Mouse (Mus musculus) urinary bladder, postnatal 14 days (tissue): ENCODE results near the gene Fam19a4.

Experiments used
- DNase-seq: peaks from one replicate; pipeline ENCODE4 v3.0.0; 2021; ENCODE audit warnings: low spot score

The Fam19a4 gene

DNA sequence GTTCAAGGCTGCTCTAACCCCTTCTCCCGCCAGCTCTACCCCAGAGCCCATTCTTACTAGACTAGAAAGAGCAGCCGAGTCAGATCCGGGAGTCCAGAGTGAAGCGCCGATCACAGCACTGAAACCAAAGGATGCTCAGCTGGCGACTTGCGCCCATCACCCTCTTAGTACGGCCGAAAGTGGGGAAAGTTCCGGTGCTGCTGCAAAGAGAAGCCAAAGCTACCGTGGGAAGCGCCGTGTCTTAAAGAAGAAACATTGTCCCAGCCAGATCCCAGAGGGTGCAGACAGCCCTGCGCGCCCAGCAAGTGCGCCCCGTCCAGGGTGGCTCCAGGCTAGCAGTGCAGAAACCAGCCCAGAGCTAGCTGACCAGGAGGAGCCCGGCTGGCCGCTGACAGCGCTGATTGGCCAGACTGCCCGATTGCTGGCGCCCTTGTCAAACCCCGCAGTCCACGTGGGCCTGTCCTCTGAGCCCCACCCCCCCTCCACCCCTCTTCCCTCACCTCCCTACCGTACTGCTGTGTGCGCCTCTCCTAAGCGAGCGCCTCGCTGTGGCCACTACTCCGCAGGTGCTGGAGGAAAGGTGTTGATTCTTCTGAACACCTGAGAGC lies at the start of gene Fam19a4:
Gene Fam19a4 (minus strand): TSS at position 340 of the 608 bp plus-strand sequence.
- no peak for DNase-seq

DNA sequence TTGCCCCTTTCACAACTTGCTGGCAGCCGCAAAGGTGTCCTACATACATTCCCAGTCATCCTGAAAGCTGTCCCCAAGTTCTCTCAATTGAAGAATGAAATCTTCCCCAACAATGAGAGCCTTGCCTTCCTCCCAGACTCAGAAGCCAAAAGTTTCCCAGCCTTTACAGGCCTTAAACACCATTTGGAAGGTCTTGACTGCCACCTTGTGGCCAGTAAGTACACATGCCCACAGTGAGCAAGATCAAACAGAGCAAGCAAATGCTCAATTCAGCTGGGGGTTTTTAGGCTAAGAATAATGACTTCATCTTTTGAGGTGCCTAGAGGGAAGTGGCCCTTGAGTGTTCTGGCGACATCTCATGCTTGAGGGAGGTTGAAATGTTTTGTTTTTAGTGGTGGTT lies 46.6 kb upstream of the Fam19a4 start:
- peak; percentile 34 for DNase-seq

DNA sequence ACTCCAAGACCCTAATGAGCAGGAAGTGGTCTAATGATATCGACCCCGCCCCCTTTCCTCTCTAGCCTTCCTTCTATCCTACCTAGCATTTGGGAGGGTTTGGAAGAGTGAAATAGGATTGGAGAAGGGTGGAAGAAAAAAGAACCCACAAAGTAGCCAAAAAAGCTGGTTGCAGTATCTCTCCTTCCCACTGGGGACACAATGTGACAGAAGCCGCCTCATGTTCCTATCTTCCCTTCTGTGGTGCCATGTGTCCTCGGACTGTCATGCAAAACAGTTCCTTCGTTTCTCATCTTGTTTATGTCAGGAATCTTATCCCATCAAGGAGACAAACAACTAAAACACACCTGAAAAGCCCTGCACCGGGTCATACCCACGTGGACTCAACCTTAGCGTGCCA lies 45.9 kb upstream of the Fam19a4 start:
- DNase-seq = no peak

DNA sequence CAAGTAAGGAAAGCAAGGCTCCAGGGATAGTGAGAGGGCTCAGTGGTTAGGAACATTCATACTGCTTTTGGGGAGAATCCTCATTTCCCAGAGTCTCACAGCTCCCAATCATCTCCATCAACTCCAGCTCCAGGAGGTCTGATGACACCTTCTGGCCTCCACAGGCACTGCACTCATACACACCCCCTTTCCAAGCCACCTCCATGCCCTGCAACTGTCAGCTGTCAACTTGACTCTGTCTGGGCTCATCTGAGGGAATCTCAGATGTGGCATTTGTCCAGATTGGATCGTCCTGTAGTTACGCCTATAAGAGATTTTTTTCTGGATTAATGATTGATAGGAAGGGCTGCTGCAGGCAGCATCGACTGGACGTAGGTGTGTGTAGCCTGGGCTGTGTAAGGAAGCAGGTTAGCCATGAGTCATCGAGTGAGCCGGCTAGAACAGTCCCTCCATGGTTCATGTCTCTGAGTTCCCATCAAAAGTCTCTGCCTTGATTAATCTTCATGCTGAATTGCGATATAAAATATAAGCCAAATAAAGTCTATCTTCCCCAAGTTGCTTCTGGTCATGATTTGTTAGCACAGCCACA lies 44.1 kb upstream of the Fam19a4 start:
- no peak for DNase-seq

DNA sequence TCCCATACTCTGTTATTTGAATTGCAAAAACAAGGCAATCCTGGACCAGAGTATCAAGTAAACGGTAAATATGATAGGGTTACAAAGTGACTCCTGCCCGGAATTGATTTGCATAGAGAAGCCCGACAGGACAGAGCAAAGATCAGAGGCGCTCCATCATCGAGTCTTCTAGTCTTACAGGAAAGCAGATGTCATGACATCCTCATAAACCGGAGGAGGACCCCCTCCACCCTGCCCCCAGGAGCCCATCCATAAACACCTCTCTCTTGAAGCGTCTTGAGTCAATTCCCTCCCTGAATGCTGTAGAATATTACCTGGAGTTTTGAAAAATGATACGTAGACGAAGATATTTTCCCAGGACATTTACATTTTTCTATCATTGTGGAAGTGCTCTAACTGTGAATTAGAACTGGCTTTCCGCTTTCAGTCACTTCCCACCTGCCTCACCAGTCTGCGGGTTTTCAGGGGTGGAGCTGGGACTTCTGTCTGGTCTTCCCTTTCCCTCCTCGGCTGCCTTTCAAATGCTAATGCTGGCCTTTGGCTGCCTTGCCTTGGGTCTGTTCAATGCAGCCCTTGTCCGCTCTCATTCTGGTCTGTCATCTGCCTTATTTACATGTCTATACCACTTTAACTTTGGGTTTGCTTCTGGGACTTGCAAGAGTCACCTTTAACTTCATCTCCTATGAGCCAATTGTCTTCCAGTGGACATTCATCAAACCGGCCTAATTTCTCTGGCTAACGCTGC lies 41.9 kb upstream of the Fam19a4 start:
- no peak for DNase-seq

DNA sequence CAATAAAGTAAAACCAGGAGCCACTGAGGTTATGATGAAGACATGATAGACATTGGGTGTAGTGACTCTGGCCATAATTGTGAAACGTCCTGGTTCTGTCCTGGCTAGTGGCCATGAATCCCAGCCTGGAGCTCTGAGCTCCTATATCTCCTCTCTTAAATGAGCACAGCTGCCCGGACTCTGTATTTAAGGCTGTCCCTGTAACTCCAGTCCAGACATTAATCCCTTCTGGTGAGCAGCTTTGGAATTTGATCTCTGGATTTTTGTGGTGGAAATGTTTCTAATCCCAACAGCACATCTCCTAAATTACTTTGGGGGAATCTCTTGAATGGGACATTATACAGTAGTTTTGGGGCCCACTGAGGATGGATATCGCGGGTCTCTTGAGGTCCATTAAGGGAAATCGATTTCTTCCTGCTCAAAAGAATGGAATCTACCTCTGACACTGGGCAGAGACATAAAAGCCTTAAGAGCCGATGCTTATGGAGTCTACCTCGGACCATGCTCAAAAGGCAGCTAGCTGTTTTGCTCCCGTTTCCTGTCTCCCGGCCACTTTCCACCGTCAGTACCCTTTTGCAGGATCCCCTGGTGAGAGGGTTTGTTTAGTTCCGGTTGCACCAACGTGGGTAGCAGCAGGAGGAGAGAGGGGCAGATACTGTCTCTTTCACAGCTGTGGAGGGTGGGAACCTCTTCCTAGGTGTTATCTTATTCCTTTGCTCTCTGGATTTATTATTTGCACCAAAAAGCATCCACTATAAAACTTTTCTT lies 41.2 kb upstream of the Fam19a4 start:
- DNase-seq = no peak

DNA sequence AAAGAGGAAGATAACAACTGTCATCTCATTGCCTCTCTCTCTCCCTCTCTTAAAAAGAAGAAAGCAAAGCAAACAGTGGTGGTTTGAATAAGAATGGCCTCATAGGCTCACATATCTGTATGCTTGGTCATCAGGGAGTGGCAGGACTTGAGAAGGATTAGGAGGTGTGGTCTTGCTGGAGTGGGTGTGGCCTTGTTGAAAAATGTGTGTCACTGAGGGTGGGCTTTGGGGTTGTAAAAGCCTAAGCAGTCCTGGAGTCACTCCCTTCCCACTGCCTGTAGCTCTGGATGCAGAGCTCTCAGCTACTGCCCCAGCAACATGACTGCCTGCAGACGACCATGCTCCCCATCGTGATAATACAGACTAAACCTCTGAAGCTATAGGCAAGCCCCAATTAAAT lies 22.1 kb upstream of the Fam19a4 start:
- DNase-seq = no peak

DNA sequence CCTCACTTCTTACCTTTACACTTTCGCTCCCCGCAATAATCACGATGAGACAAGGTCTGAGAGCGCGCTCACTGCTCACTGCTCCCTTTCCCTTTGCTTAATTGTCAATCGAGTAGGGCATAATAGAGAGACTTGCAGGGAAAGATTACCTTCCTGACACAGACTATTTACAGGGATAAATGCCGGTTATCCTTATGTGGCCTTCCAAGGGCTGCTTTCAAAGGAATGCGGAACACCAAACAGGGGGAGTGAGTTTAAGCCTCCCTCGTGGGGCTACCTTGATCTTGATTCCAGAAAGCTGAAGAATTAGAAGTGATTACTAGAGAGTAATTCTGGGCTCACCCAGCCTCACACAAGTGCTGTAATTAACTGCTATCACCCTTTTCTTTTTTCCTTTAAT lies 19.8 kb upstream of the Fam19a4 start:
- DNase-seq = no peak

DNA sequence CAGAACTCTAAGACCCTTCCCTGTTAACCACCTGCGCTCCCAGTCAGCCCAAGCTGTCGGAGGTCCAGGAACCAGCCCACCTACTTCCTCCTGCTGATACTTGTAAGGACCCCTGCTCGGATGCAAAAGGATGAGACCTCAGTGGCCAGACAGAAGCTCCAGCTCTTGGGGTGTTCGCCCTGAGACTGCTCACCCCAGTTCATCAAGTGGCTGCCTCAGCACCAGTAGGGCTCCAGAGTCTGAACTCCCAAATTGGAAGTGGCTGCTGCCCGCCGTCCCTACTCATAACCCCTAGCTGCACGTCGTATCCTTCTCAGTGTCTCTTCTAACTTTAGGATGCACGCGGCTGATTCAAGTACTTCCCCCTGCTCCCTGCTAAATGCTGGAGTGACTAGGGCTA lies 614 bp downstream of the Fam19a4 start:
- no peak for DNase-seq

DNA sequence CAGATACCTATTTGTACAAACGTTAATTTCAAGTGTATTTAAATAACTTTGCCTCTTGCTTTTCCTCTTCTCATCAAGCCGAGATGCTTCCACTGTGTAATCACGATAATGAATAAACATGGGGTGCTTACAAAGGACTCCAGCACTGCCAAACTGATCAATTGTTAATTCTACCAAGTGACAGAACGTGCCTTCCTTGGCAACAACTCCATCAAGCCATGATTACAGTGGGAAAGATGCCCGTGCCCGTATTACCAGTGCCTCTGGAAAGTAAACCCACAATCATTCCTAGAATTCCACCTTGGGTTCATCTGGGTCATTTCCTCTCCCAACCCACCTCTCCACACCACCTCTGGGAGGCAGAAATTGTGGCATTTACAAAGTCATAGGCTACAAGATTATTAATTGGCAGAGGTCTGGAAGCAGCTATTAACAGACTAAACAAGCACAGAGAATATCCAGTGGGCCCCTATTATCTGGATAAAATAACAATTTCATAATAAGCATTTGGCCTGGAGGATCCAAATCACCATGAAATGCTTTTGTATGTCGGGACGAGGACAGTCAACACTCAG lies 7.9 kb downstream of the Fam19a4 start:
- DNase-seq = no peak

DNA sequence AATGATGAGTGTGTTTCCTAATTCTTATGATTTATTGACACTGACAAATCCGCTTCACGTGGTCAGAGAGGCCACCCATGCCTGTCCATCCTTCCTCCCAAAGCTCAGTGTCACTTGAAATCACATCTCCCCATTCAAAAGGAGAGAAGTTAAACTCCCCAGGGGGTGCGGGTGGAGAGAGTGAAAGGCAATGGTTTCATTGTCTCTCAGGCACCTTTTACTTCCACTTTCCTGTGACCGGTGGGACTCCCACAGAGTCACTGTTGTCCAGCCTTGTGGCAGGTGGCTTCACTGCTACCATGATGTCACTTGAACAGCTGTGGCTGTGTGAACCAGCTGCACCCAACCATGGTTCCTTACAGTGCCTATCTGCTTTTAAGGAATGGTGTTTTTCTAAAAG lies 11.8 kb downstream of the Fam19a4 start:
- DNase-seq = no peak

DNA sequence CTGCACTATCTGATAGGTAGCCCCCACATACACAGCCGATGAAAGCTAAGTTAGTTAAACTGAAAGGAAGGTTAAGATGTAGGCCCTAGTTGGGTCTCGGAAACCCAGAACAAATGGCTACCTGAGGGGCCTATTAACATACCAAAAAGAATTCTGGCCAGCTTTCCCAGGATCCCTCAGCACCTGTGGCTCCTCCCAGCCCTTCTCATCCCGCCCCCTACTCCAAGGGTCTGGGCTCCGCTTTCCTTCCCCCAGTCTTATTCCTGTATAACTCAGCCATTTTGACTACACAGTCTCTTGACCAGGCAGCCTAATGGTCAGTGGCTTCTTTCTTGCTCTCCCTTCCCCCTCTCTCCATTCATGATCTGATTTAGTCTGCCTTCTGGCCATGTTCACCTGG lies 13.7 kb downstream of the Fam19a4 start:
- no peak for DNase-seq

DNA sequence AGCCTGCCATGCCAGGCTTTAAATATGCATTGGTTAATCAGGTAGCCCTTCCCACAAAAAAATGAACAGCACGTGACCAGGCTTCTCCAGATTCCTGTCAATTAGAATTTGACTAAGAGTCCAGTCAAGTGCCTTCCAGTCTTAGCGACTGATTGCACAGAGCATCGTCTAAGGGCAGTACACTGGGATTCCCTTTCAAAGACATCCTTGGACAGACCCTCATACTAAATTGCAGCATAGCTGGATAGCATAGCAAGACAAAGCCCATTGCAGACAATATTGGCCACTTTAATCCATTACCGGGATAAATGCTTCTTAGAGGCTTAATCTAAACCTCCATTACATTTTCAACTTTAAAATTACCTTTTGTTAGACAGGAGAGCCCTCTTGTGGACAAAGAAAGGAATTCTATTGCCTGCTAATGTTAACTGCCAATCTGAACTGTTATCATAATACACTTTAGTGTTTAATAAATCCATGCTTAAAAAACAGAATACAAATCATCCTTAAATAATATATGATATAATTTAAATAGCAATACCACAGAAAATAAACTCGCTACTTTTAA lies 33.0 kb downstream of the Fam19a4 start:
- DNase-seq = no peak

DNA sequence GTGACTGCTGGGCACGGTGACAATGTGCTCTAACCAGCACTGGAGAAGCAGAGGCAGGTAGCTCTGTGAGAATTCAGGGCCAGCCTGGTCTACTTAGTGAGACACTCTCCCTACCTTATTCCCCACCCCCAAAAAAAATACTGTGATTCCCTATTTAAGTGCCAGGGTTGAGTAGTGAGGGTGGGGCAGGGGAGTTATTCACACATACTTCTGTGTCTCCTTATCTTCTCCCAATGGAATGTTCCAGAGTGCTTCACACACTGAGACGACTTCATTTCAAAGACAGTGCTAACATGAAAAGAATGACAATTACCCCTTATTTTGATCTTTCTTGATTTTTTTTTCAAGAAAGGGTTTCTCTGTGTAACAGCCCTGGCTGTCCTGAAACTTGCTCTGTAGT lies 40.9 kb downstream of the Fam19a4 start:
- DNase-seq = no peak

DNA sequence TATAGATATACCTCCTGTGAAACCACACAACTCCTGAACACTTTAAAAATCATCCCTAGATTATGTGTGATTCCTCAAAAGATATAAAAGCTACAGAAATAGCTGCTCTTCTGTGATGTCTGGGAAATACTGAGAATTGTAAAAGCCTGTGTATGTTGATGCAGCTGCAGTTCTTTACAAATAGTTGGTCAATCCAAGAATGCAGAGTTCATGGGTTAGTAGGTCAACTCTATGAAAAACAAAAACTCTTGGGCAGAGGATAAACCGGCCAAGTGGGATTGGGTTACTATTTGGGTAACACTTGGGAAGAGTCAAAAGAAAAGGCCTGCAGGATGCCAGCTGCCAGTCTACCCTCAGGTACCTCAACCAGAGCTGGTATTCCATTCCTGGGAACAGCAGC lies 43.5 kb downstream of the Fam19a4 start:
- no peak for DNase-seq

DNA sequence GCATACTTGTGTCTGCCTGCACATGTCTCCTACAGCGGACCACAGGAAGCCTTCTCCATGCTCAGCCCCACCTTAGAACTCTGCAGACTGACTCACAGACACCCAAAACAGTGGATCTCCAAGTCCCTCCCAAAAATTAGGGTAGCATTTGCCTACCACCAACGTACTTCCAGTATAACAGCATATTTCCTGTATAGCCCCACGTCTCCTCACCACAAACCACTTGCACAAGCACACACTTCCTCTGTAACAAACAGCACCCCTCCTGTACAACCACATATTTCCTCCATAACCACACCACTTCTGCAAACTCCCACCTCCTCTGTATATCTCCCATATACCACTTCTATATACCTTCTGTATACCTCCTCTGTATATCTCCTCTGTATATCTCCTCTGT lies 44.2 kb downstream of the Fam19a4 start:
- no peak for DNase-seq

DNA sequence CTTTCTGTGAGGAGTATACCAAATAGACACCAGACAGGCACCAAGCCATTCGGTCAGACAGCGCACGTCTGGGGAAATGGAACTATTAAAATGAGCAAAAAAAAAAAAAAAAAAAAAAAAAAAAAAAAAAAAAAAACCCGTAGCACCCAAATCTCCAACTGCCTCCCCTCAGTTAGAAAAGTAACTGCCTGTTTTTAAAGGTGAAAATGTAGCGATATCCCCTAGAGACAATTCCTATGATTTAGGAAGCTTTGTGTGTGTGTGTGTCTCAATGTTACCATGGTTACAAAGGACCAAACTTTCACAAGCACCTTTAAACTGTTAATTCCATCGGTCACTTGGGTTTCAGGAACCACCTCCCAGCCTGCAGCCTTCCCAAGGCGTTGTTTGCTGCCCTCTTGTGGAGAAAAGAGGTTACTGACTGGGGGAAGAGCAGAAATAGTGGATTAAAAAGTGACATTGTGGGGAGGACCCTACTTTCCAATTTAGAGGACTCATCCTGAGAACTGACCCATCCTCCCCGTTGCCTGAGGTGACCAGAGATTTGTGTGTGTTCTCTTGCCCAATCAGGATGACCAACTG lies 53.6 kb downstream of the Fam19a4 start:
- DNase-seq = peak; percentile 50

DNA sequence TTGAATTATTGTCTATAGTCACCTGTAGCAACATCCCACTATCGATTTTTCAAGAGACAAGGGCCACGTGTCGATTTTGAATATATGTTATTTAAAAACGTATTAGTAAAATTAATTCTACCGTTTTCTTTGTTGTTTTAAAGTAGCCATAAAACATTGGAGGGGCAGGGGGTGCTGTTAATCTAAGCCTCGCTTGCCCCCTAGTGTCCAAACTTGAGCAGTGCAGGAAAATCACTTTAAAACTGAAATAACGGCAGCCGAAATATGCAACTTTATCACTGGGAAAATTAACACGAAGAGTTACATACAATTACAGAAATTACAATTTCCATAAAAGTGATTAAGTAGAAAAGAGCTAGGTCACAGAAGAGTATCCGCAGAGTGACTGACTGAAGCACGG lies 55.2 kb downstream of the Fam19a4 start:
- peak; percentile 22 for DNase-seq

DNA sequence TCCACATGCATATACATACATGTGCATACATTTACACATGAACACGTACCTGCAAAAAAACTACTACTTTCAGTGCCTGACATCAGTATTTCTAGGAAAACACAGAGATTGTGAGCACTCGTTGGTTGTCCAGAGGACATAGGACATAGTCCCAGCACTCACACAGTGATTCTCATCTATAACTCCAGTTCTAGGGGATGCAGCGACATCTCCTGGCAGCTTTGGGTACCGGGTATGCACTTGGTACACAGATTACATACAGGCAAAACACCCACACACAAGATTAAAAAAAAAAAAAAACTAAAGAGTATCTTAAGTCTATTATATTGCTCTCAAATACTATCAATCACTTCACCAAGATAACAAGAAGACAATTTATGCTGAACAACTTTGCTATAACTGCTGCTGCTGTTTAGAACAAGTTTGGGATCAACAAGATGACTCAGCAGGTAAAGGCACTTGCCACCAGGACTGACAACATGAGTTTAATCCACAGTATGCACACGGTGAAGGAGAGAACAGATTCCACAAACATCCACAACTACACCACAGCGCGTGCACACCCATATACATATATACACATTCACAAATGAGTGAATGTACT lies 64.6 kb downstream of the Fam19a4 start:
- DNase-seq = no peak

DNA sequence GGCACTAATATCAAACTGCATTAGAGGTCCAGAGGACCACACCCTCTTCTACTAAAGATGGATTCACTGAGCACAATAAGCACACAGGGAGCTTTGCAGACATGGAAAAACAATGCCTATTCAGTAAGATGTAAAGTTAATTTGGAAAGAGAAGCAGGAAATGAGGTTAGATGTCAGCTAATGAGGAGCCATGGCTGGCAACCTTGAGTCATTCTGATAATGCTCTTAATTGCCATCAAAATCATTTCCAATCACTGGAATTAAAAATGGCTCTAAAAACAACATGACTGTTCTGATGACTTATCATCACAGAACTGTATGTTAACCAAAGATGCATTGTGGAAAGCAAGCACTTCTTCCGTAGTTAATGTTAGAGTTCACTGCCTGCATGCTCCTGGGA lies 68.5 kb downstream of the Fam19a4 start:
- DNase-seq = no peak

DNA sequence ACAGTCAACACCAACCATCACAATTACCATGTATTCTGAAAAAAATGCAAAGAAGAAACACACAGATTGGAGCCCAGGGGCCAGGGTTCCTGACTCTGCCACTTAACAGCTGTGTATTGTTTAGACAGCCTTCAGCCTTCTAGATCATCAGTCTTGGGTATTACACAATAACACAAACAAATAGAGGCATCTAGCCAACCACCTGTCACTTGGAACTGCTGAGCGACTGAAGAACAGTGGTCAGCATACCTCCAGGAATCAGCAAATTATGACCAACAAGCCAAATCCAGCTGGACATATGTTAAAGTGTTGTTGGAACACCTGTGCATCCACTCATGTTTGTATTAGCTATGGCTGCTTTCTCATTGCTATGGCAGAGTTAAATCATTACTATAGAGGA lies 82.7 kb downstream of the Fam19a4 start:
- no peak for DNase-seq
